Mouse (Mus musculus): ENCODE results near the gene Cdh10. TPM values are rescaled to one million over a fixed set of nuclear protein-coding genes. Genes with fewer than 3 reads are reported as not detected.

Cdh10 gene
- polyA plus RNA-seq, 1 experiment from 2014 or later = 4.1 TPM

GRCm38 (mm10) chr15:19010829-19011228 is 192.1 kb downstream of the Cdh10 start:
- 86% methylated on average over 10 of the region's 10 CpGs for WGBS
- no peak for DNase-seq (ENCODE audit: low spot score)

GRCm38 (mm10) chr15:19032983-19033382 is 214.2 kb downstream of the Cdh10 start:
- 83% methylated on average over 3 of the region's 3 CpGs for WGBS
- H3K27ac ChIP-seq = no peak overlapping the region
- no peak overlapping the region for H3K4me3 ChIP-seq
- DNase-seq (ENCODE audit: low spot score) = no peak
- no peaks in the 10 kb centered on the region for H3K9me3 ChIP-seq
- H3K27me3 ChIP-seq (ENCODE audit: insufficient read depth, poor library complexity, severe bottlenecking) = no peaks in the 10 kb centered on the region
- no peaks in the 10 kb centered on the region for H3K4me1 ChIP-seq (replicated peaks)
- H3K36me3 ChIP-seq = no peaks in the 10 kb centered on the region

More at GRCm38 (mm10) chr15:19010829-19011228, 192.1 kb downstream of the Cdh10 start:
- Histone ChIP-seq H3K27me3 (ENCODE audit: insufficient read depth, poor library complexity, severe bottlenecking) (no peaks in the 10 kb centered on the region), H3K4me3 (no peak overlapping the region), H3K9me3 (no peaks in the 10 kb centered on the region), H3K27ac (no peak overlapping the region), H3K36me3 (no peaks in the 10 kb centered on the region), H3K4me1 (replicated peaks) (no peaks in the 10 kb centered on the region)

GRCm38 (mm10) chr15:19040077-19040476 is 221.3 kb downstream of the Cdh10 start:
- no peak for DNase-seq (ENCODE audit: low spot score)
- 80% methylated on average over 1 of the region's 1 CpGs for WGBS

More at GRCm38 (mm10) chr15:19040077-19040476, 221.3 kb downstream of the Cdh10 start:
- no peaks in the 10 kb centered on the region for H3K9me3 ChIP-seq
- no peaks in the 10 kb centered on the region for H3K27me3 ChIP-seq (ENCODE audit: insufficient read depth, poor library complexity, severe bottlenecking)
- H3K27ac ChIP-seq = no peak overlapping the region
- no peak overlapping the region for H3K4me3 ChIP-seq
- H3K36me3 ChIP-seq = no peaks in the 10 kb centered on the region
- no peaks in the 10 kb centered on the region for H3K4me1 ChIP-seq (replicated peaks)

Data from hindbrain, embryonic 10.5 days (tissue).